Mouse (Mus musculus) kidney, adult 2 months (tissue): ENCODE measurements at regions not wholly inside any gene's neighbourhood (a gene's known extent, or its start where the extent isn't known, plus 50 kb on each side); places are given as distances from the start of the nearest gene placed in this dataset.

Source experiments
- CTCF ChIP-seq: fragments of 200-500 bp; conservative IDR thresholded peaks from 2 replicates; pipeline ENCODE4 v1.5.1; 2011; ENCODE audit warnings: low read depth, mild to moderate bottlenecking, control low read depth, low read length, moderate library complexity, mixed read lengths; ENCODE audit not compliant: insufficient read depth, insufficient read length
- POLR2A ChIP-seq: fragments of 200-500 bp; IDR thresholded peaks from one replicate; pipeline ENCODE4 v1.6.1; 2011; ENCODE audit warnings: low read depth, low read length, control low read depth

- TF ChIP-seq CTCF (no peak), POLR2A (no peak)
These were observed 431.5 kb upstream of the Pmfbp1 start for GRCm38 (mm10) chr8:109062376-109062775.
